Mouse (Mus musculus): ENCODE data around the gene Zbtb18. TPM values are rescaled to one million over a fixed set of nuclear protein-coding genes. Genes with fewer than 3 reads are reported as not detected.

The Zbtb18 gene
- polyA plus RNA-seq (2012; rRNA removed): 4.2 and 4.5 TPM in 2 replicates
- polyA plus RNA-seq (2014; fragmentation: Nextera tagmentation; extraction: Ambion mirVana): 0.55 and 0.85 TPM in 2 replicates

- 0% methylated on average over 43 of the region's 106 CpGs for WGBS (ENCODE audit: insufficient replicate concordance)
- H3K36me3 ChIP-seq (replicated peaks; ENCODE audit: control insufficient read depth, insufficient read depth, low read depth): no peaks in the 10 kb centered on the region; the same call in 1 of the 2 replicates
- TF ChIP-seq CTCF (IDR thresholded peaks at IDR 0.05; ENCODE audit: low read depth): no peak
- no peak for TF ChIP-seq EP300 (IDR thresholded peaks at IDR 0.05; ENCODE audit: low read depth)
- H3K9me3 ChIP-seq (ENCODE audit: control insufficient read depth, low read length): no peaks in the 10 kb centered on the region
- H3K27me3 ChIP-seq (ENCODE audit: control insufficient read depth, insufficient read depth, low read length): no peaks in the 10 kb centered on the region
- H3K27ac ChIP-seq: peak within 1 kb of the TSS; percentile 91
- DNase-seq (ENCODE audit: low read depth in 3 of 3, low spot score in 3 of 3) (peak in 1 of 3 experiments; percentile 26), ATAC-seq (ENCODE audit: insufficient read depth) (peak; percentile 3; the same call in 1 of the 2 replicates)
- H3K4me2 ChIP-seq (ENCODE audit: low read depth): peak within 1 kb of the TSS; percentile 98
- H3K4me1 ChIP-seq (replicated peaks; ENCODE audit: control insufficient read depth in 2 of 2, insufficient read depth in 2 of 2, low read length in 1 of 2): peaks cover 3 to 12% of the 10 kb centered on the region in 2 experiments
- H3K4me3 ChIP-seq (ENCODE audit: insufficient read depth in 1 of 2, low read depth in 2 of 2, low read length in 2 of 2): peak within 1 kb of the TSS; percentile 81 to 88
- peak within 1 kb of the TSS; percentile 87 for H3K9ac ChIP-seq (replicated peaks)
Observed at GRCm38 (mm10) chr1:177442196-177442808, at the start of gene Zbtb18. Gene Zbtb18, plus strand, starts transcription at chr1:177442351.

GRCm38 (mm10) chr1:177397455-177397854 is 44.7 kb upstream of the Zbtb18 start:
- ATAC-seq (ENCODE audit: insufficient read depth): no peak
- Histone ChIP-seq H3K4me3 (ENCODE audit: insufficient read depth in 1 of 2, low read depth in 2 of 2, low read length in 2 of 2) (no peak overlapping the region), H3K9ac (replicated peaks) (no peak overlapping the region), H3K9me3 (ENCODE audit: control insufficient read depth, low read length) (no peaks in the 10 kb centered on the region), H3K4me2 (ENCODE audit: low read depth) (no peak overlapping the region), H3K36me3 (replicated peaks; ENCODE audit: control insufficient read depth, insufficient read depth, low read depth) (no peaks in the 10 kb centered on the region), H3K27ac (no peak overlapping the region), H3K27me3 (ENCODE audit: control insufficient read depth, insufficient read depth, low read length) (no peaks in the 10 kb centered on the region), H3K4me1 (replicated peaks; ENCODE audit: control insufficient read depth in 2 of 2, insufficient read depth in 2 of 2, low read length in 1 of 2) (no peaks in the 10 kb centered on the region)
- DNase-seq (ENCODE audit: low read depth in 3 of 3, low spot score in 3 of 3): no peak
- no peak for TF ChIP-seq CTCF (IDR thresholded peaks at IDR 0.05; ENCODE audit: low read depth)
- TF ChIP-seq EP300 (IDR thresholded peaks at IDR 0.05; ENCODE audit: low read depth): no peak
- 44% methylated on average over 1 of the region's 1 CpGs for WGBS (ENCODE audit: insufficient replicate concordance)

- no peak overlapping the region for H3K27ac ChIP-seq
- H3K4me1 ChIP-seq (replicated peaks; ENCODE audit: control insufficient read depth in 2 of 2, insufficient read depth in 2 of 2, low read length in 1 of 2): no peaks in the 10 kb centered on the region
- WGBS (ENCODE audit: insufficient replicate concordance): 46% methylated on average over 6 of the region's 6 CpGs
- no peak overlapping the region for H3K9ac ChIP-seq (replicated peaks)
- TF ChIP-seq CTCF (IDR thresholded peaks at IDR 0.05; ENCODE audit: low read depth): no peak
- TF ChIP-seq EP300 (IDR thresholded peaks at IDR 0.05; ENCODE audit: low read depth): no peak
- H3K4me3 ChIP-seq (ENCODE audit: insufficient read depth in 1 of 2, low read depth in 2 of 2, low read length in 2 of 2): no peak overlapping the region
- no peaks in the 10 kb centered on the region for H3K27me3 ChIP-seq (ENCODE audit: control insufficient read depth, insufficient read depth, low read length)
- no peaks in the 10 kb centered on the region for H3K36me3 ChIP-seq (replicated peaks; ENCODE audit: control insufficient read depth, insufficient read depth, low read depth)
- DNase-seq (ENCODE audit: low read depth in 3 of 3, low spot score in 3 of 3) (no peak), ATAC-seq (ENCODE audit: insufficient read depth) (no peak)
- H3K4me2 ChIP-seq (ENCODE audit: low read depth): no peak overlapping the region
- no peaks in the 10 kb centered on the region for H3K9me3 ChIP-seq (ENCODE audit: control insufficient read depth, low read length)
Observed at GRCm38 (mm10) chr1:177405170-177405569, 37.0 kb upstream of the Zbtb18 start.

GRCm38 (mm10) chr1:177408690-177409089 is 33.5 kb upstream of the Zbtb18 start:
- no peak overlapping the region for H3K4me2 ChIP-seq (ENCODE audit: low read depth)
- peak in 1 of 3 experiments; percentile 4 for DNase-seq (ENCODE audit: low read depth in 3 of 3, low spot score in 3 of 3)
- 40% methylated on average over 3 of the region's 3 CpGs for WGBS (ENCODE audit: insufficient replicate concordance)
- H3K27ac ChIP-seq: no peak overlapping the region
- no peaks in the 10 kb centered on the region for H3K9me3 ChIP-seq (ENCODE audit: control insufficient read depth, low read length)
- no peak for ATAC-seq (ENCODE audit: insufficient read depth)
- H3K4me3 ChIP-seq (ENCODE audit: insufficient read depth in 1 of 2, low read depth in 2 of 2, low read length in 2 of 2): no peak overlapping the region
- no peaks in the 10 kb centered on the region for H3K27me3 ChIP-seq (ENCODE audit: control insufficient read depth, insufficient read depth, low read length)
- no peak overlapping the region for H3K9ac ChIP-seq (replicated peaks)
- H3K4me1 ChIP-seq (replicated peaks; ENCODE audit: control insufficient read depth in 2 of 2, insufficient read depth in 2 of 2, low read length in 1 of 2): no peaks in the 10 kb centered on the region
- no peaks in the 10 kb centered on the region for H3K36me3 ChIP-seq (replicated peaks; ENCODE audit: control insufficient read depth, insufficient read depth, low read depth)
- TF ChIP-seq CTCF (IDR thresholded peaks at IDR 0.05; ENCODE audit: low read depth): peak; percentile 42
- no peak for TF ChIP-seq EP300 (IDR thresholded peaks at IDR 0.05; ENCODE audit: low read depth)

- Histone ChIP-seq H3K36me3 (replicated peaks; ENCODE audit: control insufficient read depth, insufficient read depth, low read depth) (no peaks in the 10 kb centered on the region), H3K4me2 (ENCODE audit: low read depth) (no peak overlapping the region), H3K4me3 (ENCODE audit: insufficient read depth in 1 of 2, low read depth in 2 of 2, low read length in 2 of 2) (no peak overlapping the region), H3K27me3 (ENCODE audit: control insufficient read depth, insufficient read depth, low read length) (no peaks in the 10 kb centered on the region), H3K9ac (replicated peaks) (no peak overlapping the region), H3K27ac (no peak overlapping the region), H3K9me3 (ENCODE audit: control insufficient read depth, low read length) (no peaks in the 10 kb centered on the region), H3K4me1 (replicated peaks; ENCODE audit: control insufficient read depth in 2 of 2, insufficient read depth in 2 of 2, low read length in 1 of 2) (no peaks in the 10 kb centered on the region)
- ATAC-seq (ENCODE audit: insufficient read depth) (no peak), DNase-seq (ENCODE audit: low read depth in 3 of 3, low spot score in 3 of 3) (no peak)
- 74% methylated on average over 7 of the region's 7 CpGs for WGBS (ENCODE audit: insufficient replicate concordance)
- no peak for TF ChIP-seq CTCF (IDR thresholded peaks at IDR 0.05; ENCODE audit: low read depth)
- TF ChIP-seq EP300 (IDR thresholded peaks at IDR 0.05; ENCODE audit: low read depth): no peak
Observed at GRCm38 (mm10) chr1:177410769-177411348, 31.3 kb upstream of the Zbtb18 start.
